Mouse (Mus musculus) retina, postnatal 7 days (tissue): Measurements from ENCODE around the gene Sel1l.
A peak's percentile ranks its signal among the peaks of the same experiment; 100 is the strongest.

Experiments
- DNase-seq: peaks from one replicate; pipeline ENCODE4 v3.0.0-alpha.2; 2012; ENCODE audit warnings: low read depth, low spot score

Sel1l gene

DNA sequence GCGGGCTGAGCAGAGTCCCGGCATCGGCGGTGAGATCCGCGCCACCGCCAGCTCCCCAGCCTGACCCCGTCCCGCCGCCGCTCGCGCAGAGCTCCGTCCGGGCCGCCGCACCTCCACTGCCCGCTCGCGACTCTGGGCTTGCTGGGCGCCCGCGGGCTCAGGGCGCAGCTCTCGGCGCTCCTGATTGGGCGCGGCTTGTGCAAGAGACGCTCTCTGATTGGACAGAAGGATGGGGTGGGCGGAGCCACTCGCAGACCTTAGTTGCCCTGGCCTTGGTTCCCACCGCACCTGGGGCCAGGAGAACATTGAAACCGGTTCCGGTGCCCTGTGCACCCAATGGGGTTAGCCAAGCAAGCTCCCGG is 70.0 kb downstream of the Sel1l start:
- DNase-seq = peak; percentile 80

- DNase-seq = no peak
These were observed 70.5 kb downstream of the Sel1l start for GRCm38 (mm10) chr12:91778211-91779003.

DNA sequence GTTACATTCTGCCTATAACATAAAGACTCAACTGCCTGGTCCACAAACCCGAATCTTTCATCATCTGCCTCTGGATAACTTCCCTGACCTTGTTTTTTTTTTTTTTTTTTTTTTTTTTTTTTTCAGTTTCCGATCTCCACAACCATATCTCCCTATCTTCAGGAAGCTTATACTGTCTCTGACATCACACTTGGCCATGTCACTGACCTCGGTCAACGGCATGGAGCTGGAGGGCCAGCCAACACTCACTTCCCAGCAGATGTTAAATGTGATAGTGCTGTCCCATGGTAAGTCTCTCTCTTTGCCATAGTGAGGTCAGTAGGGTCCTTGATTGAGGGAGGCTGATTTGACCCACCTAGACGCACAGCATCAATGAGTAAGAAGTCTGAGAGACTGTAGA is 72.6 kb downstream of the Sel1l start:
- DNase-seq = no peak

DNA sequence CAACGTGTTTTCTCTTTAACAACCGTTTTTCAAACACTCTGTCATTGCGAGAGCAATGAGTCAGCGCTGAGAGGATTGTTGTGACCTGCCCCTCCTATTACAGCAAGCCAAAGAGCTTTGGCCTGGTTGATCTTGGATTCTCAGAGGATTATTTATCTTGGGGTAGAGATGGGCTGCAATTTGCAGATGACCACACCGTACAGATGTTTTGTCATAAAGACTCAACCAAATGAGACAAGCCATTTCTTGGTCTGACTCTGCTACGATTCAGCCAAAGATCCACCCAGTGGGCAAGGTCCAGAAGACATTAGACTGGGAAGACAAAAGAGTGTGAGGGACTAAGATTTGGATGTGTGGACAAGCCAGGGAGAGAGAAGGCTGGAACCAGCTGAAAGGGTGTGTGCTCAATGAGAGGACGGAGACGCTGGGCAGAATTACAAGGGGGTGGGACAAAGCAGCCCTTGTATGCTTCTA is 74.1 kb downstream of the Sel1l start:
- no peak for DNase-seq

DNA sequence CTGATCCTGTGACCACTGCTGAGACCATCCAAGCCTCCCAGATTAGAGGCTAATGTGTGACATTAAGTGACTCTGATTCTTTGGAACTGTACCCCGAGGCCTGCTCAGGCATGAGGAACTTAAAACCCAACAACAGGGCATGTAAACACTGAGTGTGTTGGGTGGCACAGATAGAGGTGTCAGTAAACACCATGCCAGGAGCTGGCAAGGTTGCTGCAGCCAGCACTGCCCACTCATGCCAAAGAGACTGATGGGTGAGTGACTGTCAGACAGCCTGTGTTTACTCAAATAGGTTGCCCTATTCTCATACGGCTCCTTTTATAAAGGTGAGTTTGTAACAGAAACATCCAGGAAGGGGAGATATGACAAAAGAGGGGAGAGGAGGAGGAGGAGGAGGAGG is 80.1 kb downstream of the Sel1l start:
- DNase-seq = no peak

DNA sequence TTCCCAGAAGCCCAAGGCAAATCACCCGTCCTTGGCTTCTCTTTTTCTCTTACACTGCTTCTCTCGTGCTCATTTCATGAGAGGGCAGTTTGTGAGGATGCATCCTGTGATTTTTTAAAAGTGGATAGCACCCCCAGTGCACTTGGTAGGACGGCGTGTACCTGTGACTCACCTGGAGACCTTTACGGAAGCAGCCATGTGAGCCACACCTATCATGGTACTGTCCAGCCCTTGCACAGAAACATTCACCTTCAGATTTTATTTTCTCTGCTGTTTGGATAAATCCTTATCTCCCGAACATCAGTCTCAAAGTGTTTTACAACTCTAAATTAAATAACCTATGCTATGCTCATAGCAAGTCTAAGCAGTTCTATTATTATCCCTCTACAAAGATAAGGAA is 80.8 kb downstream of the Sel1l start:
- no peak for DNase-seq

GRCm38 (mm10) chr12:91766338-91767107 is 82.4 kb downstream of the Sel1l start:
- DNase-seq = no peak

- DNase-seq = no peak
These were observed 83.5 kb downstream of the Sel1l start for GRCm38 (mm10) chr12:91765504-91765903.

DNA sequence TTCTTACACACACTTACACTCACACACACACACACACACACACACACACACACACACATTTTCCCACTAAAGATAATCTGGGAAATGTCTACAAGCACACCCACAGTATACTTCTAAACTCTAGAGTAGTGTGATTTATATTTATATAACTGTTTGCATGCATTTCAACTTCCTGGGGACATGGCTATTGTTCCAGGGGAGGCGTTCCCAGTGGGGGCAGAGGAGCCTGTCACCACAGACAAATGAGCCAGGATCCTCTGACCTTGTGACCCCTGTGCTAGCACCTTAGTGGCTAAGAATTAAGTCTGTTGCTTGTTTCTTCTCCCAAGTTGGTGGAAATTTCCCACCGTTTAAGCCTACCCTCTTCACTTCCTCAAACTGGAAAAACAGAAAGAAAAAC is 83.9 kb downstream of the Sel1l start:
- no peak for DNase-seq

DNA sequence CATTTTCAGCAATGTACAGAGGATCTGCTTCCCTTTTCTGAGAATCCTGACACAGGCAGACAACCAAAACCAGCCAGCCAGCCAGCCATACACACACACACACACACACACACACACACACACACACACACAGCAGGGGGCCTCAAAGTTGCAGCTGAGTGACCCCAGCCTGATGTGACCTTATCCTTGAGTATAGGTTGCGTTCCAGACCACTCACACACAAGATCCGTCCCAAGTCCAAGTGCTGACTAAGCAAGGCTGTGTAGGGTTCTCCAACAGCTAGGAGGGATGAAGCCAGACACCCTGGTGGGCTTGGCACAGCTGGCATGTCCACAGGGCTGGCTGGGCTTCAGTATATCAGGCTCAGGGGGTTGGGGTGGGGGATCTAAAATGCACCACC is 84.5 kb downstream of the Sel1l start:
- no peak for DNase-seq

DNA sequence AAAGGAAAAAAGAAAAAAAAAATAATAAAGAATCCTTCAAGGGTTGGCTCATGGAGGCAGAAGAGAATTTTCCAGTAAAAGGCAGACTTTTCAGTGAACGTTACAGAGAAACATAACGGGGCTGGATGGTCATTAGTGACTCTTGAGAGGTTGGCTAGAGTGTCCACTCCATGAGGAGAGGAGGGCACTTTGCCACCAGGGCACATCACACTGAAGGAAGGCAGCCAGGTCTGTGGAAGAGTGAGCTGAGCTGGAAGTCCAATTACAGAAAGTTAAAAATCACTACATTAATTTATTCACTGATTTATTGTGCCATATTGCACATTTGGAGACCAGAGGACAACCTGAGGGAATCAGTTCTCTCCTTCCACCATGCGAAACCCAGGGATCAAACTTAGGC is 89.1 kb downstream of the Sel1l start:
- no peak for DNase-seq

DNA sequence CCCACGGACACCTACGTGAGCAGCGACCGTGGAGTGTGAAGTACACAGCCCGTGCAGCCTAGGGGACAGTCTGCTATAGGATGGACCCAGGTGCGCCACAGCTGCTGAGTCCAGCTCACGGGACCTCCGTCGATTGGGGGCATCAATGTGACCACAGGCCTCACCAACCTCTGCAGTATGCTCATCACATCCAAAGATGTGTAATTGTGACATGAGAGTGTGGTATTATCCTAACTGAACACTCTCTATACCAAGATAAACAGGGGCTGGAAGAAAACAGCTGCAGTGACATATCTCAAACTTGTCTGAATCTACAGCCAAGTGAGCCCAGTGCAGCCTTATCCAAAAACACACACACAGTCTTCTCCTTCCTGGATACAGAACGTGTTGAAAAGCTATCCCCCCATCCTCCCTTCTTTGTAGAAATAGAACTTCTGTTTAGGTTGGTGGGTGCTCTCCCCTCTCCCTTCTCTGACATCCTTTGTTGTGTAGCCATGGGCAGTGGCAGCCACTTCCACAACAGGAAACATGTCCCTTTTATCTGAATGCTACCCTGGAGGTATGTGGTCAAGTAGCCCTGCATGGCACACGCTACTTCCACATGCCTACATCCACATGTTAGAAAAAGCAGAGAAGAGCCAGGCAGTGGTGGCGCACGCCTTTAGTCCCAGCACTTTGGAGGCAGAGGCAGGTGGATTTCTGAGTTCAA is 90.9 kb downstream of the Sel1l start:
- no peak for DNase-seq

- DNase-seq = no peak
These were observed 92.3 kb downstream of the Sel1l start for GRCm38 (mm10) chr12:91756562-91757166.
